Mouse (Mus musculus): ENCODE data around the gene Ugt2a3.

GRCm38 (mm10) chr5:87311392-87311791, 25.6 kb downstream of the Ugt2a3 start:
- TF ChIP-seq CTCF (IDR thresholded peaks at IDR 0.05; ENCODE audit: low read depth, low read length) = no peak
- no peak for TF ChIP-seq POLR2A (IDR thresholded peaks at IDR 0.05; ENCODE audit: borderline replicate concordance, low read depth, low read length)

All from bone marrow macrophage, adult 2 months (primary cell).